Mouse (Mus musculus): ENCODE results near the gene Oca2. TPM values are rescaled to one million over a fixed set of nuclear protein-coding genes. Genes with fewer than 3 reads are reported as not detected.

Gene Oca2
- total RNA-seq (2021), result 1 to 10 TPM in 1 of 2 experiments, under 1 TPM in 1; 0.81 to 1.2 TPM
- long read RNA-seq, experiment 1, result 0 reads
- long read RNA-seq, experiment 2, partial matches to known transcripts, result 6 of 8 reads
- long read RNA-seq, experiment 2, other reads (novel, unspliced or antisense), result 2 of 8 reads

DNA sequence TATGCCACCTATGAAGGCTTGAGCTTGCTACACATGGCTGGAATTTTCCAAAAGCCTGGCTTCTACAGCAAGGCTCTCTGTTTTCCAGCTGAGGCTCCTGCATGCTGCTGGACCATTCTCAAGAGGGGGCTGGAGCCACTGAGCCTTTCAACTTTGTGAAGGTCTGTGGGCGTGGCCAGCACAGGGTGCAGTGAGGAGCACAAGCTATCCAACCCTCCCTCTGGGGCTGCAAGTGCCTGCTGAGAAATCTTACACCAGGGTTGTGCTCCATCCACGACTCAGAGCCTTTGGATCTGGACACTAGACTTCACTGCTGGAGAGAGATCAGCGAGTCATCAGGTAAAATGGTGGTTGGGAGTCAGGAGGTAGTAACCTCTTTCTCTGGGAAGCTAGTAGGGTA lies at the start of gene Oca2:
TSS of gene Oca2 (plus strand) at position 218 of the 400 bp plus-strand sequence.
- no peak for DNase-seq (ENCODE audit: low spot score in 2 of 2)

DNA sequence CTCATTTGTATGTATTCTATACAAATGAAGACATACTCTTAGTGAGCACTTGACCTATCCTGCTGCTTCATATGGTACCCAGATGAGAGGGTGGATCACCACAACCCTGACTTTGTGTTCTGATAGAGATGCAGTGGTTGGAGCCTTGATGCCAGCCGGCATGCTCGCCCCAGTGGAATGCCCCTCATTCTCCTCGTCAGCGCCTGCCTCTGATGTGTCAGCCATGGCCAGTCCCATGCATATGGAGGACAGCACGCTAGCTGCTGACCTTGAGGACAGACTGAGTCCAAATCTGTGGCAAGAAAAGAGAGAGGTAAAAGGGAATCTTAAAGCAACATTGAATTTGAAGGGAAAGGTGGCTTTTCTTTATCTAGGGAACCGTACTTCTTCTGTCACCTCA lies 48.5 kb upstream of the Oca2 start:
- no peak for DNase-seq (ENCODE audit: low spot score in 2 of 2)

DNA sequence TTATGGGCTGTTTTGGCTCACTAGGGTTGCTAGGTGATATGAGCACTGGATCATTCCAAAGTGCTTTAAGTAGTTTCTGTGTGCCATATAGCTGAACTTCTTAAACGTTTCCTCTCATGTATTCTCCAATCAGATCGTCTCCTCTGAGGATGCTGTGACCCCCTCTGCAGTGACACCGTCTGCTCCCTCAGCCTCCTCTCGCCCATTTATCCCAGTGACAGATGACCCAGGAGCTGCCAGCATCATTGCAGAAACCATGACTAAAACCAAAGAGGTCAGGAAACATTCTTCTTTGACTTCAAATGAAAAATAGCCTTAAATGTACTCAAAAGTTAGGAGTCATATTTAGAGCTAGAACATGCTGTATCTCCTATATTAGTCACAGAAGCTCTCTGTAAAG lies 47.9 kb upstream of the Oca2 start:
- DNase-seq (ENCODE audit: low spot score in 2 of 2), result no peak

DNA sequence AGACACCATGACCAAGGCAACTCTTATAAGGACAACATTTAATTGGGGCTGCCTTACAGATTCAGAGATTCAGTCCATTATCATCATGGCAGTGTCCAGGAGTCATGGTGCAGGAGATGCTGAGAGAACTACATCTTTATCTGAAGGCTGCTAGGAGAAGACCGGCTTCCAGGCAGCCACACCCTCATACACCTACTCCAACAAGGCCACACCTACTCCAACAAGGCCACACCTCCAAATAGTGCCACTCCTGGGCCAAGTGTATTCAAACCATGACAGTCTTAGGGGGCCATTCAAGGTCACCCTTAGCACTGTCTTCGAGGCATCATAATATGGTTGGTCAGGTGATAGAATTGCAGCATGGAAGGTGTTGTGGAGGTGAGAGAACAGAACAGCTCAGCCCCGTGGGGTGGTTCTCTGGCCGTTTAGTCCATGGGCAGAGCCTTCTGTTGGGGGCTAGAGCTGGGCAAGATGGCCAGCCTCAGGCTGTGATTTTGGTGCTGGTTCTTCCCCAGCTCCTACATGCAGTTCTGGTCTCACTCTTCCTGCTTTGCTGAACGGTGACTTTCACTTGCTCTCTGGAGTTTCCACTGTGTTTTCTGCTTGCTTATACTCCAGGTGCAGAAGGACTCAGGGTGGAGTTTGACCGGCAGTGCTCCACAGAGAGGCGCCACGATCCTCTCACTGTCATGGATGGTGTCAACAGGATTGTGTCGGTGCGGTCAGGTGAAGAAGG lies 37.9 kb upstream of the Oca2 start:
- no peak for DNase-seq (ENCODE audit: low spot score in 2 of 2)

DNA sequence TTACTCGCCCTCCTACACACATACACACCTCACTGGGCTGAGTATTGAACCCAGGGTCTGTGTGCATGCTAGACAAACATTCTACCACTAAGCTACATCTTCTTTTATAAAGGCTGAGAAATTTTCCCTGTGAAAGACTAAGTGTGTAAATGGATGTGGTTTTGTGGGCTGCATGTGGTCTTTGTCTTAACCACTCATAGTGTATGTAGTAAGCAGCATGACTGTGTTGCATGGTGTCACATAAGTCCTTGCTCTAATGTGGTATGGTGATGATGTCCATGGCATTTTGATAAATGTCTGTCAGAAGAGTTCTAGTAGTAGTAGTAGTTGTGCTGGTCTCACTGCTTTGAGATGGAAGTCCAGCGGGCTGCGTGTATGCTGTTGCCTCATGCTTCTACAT lies 36.7 kb upstream of the Oca2 start:
- no peak for DNase-seq (ENCODE audit: low spot score in 2 of 2)

DNA sequence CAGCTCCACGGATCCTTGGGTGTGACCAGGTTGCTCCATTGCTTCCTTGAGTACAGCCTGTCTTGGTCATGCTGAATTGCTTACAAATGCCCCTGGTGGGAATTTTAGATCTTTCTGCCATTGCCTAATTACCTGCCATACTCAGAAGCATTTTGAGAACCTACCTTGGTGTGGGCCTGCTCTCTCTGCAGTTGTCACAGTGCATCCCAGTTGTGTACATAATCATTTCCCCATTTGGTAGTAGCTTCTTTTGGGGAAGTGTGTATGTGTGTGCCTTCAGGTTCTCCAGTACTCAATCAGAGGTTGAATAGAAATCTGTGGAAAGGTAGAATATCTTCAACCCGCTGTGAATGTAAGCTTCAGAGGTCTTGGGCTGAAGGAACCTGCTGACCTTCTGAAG lies 36.3 kb upstream of the Oca2 start:
- no peak for DNase-seq (ENCODE audit: low spot score in 2 of 2)

DNA sequence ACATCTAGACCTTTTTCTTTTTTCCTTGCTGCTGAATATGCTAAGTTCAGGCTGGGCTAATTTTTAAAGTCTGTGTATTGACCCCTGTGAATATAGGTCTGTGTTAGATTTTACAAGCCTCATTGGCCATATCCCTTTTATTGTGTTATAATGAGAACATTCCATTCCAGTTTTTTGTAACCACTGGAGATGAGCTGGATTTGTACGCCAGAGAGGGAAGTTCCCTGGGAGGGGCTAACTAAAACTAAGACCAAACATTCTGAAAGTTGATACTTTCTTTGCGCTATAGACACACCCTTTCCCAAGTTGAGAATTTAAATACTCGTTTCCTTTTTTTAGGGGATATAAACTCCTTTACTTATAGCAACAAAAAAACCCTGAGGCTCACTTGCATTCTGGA lies 34.7 kb upstream of the Oca2 start:
- DNase-seq (ENCODE audit: low spot score in 2 of 2), result no peak

DNA sequence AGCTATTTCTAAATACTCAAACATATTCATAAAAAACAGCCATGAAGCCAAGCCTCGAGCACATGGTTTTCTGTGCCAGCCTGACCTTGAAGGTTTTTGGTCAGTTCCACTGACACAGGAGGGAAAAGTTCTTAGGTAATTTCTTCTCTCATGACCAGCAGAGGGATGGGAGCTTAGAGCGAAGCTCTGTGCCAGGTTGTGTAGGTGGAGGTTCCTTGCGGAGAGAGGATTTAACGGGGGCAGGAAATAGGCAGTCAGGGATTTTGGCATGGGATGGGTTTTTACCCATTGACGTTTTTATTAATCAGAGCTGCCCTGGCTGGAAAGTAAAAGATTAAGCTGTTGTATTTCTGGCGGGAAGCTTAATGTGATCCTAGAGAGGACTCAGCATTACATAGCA lies 18.7 kb upstream of the Oca2 start:
- DNase-seq (ENCODE audit: low spot score in 2 of 2), result no peak

DNA sequence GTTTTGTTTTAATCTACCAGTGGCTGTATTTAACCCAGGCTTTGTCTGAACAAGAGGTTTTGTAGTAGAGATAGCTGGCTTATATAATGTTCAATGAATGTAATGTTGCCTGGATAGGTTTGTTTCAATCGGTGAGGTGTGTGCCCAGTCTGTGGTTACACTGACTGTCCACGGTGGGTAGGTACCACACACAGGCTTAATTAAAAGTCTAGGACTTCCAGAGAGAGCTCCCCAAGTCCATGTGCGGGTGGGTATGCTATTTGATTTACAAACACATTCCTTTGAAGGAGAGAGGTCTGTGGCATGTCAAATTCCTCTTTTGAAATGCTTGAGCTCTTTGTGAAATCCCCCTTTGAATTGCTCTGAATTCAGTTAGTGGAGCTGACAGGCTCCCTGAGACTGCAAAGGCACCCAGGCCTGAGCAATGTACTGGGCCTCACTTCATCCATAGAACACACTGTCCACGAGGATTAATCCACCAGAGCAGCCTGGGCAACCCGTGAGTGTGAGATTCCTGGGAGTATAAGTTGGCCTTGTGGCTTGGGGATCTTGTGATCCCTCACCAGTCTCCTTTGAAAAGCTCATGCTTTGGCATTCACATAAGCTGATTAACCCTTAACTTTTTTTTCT lies 3.7 kb upstream of the Oca2 start:
- no peak for DNase-seq (ENCODE audit: low spot score in 2 of 2)

DNA sequence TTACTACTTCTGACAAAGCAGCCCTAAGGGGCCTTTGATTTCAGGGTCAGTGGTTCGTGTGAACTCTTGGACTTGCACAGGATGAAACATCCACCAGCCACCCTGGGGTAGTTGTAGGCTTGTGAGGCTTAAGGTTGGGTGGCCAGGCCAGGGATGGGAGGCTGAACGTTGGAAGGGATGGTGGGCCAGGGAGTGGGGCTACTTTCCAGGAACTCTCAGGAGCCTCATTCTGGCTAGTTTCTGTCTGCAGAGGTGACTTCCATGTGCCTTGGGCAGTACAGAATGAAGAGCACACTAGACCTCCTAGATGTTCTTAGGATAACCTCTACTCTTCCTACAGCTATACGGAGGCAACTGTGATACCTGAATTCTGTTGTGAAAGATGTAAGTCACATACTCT lies 2.9 kb upstream of the Oca2 start:
- no peak for DNase-seq (ENCODE audit: low spot score in 2 of 2)

DNA sequence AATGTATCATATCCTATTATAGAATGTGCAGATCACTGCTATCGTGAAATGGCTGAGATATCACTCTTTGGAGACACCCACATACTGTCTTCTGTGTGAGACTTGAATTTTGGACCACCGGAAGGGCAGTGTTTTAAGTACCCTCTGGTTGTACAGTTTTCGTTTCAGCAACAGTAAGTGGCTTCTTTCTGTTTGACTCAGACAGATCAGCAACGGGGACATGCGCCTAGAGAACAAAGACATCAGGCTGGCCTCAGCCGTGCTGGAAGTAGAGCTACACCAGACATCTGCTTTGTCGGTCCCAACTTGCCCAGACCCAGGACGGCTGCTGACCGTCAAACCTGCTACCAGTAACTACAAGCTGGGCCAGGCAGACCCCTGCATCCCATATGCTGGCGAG lies 15.0 kb downstream of the Oca2 start:
- no peak for DNase-seq (ENCODE audit: low spot score in 2 of 2)

DNA sequence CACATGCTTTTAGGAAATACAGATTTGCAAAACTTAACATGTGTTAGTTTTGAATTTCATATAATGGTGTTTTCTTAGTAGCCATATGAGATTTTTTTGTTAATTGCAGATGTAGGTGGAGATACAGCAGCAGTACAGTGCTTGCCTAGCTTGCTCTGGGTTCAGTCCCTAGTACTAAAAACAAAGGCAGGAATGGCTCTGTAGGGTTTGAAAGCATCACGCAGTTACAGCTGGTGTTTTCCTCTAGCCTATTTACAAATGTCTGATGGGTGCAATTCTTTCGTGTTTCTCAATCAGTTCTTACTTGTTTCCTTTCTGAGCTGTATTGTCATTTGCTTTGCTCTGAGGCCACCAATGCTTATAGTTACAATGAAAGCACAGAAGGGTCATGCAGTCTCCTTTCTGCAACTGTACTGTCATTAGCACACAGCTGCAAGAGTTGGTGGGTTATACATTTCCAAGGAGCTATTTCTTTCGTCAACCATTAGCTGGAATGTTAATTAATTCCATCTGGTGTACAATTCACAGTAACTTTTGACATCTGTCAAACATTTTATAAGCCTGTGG lies 18.4 kb downstream of the Oca2 start:
- peak in 1 of 2 experiments; percentile 12 for DNase-seq (ENCODE audit: low spot score in 2 of 2)

DNA sequence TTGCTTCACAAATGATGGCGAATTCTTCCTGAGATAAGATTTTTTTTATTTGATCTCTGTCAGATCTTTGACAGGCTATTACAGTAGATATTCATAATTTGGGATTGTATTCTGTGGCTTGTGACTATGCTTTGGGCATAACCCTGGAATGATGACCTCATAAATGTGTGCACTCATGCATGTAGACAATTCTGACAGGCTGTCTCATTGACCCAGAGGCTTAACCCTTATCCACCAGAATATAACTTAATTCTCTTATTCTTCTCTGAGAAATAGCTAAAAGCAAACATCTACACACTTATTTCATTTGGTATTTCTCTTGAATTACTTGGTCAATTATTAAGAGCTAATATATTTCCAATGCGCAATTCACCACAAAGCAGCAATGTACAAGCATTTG lies 37.9 kb downstream of the Oca2 start:
- DNase-seq (ENCODE audit: low spot score in 2 of 2), result no peak

DNA sequence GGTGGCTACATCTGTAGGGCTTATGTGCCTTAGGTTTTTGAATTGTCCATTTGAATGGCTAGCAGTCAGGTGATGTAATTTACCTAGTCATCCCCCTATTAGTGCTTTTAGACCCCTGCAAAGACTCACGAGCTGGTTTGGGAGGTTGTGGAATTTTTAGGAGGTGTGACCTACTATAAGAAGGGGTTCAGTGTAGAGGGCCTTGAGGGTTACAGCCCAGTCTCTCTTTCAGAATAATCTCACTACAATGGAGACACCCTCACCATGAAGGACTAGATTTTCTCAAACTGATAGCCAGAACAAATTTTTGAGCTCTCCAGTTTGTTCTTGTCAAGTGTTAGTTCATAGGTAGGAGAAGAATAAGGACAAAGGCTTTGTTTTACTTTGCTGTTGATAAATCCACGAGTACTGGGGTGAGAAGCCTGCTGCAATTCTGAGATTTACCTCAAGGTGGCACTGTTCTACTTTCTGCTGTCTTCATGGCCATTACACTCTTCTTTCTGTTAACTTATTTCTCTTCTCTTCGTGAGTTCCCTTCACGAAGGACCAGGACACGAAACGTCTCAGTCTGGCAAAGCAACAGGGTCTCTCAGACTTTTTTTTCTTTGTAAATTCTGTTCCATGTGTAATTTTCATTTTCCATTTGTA lies 52.0 kb downstream of the Oca2 start:
- peak; percentile 73 to 82 for DNase-seq (ENCODE audit: low spot score in 2 of 2)

DNA sequence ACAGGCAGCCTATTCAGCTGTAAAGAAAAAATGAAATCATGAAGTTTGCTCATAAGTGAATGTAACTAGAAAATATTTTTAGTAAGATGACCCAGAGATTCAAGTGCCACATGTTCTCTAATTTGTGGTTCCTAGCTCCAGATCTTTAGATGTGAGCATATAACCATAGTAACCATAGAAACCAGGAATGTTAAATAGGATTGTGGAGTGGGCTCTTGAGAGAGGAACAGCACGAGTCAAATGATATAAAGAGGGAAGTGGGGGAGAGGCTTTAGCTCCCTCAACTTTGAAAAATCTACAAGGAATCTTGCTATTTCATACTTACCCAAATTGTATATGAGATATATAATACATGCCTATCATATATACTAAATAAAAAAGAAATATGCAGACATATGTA lies 64.8 kb downstream of the Oca2 start:
- no peak for DNase-seq (ENCODE audit: low spot score in 2 of 2)

DNA sequence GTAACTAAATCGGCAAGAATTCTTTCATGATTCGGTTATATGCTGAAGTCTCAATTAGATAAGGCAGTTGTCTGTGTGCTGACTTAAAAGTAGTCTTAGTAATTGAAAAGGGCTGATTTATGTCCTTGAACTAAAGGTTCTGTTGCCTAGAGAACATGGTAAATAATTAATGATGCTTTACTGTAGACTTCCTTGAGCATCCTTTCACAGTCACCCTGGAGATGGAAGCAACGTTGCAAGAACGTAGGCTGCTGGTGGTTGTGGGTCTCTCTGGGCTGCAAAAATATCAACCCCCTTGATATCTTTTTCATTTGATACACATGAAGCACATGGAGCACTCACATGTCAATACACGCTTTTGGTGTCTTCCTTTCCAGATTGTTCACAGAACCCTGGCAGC lies 74.8 kb downstream of the Oca2 start:
- no peak for DNase-seq (ENCODE audit: low spot score in 2 of 2)

DNA sequence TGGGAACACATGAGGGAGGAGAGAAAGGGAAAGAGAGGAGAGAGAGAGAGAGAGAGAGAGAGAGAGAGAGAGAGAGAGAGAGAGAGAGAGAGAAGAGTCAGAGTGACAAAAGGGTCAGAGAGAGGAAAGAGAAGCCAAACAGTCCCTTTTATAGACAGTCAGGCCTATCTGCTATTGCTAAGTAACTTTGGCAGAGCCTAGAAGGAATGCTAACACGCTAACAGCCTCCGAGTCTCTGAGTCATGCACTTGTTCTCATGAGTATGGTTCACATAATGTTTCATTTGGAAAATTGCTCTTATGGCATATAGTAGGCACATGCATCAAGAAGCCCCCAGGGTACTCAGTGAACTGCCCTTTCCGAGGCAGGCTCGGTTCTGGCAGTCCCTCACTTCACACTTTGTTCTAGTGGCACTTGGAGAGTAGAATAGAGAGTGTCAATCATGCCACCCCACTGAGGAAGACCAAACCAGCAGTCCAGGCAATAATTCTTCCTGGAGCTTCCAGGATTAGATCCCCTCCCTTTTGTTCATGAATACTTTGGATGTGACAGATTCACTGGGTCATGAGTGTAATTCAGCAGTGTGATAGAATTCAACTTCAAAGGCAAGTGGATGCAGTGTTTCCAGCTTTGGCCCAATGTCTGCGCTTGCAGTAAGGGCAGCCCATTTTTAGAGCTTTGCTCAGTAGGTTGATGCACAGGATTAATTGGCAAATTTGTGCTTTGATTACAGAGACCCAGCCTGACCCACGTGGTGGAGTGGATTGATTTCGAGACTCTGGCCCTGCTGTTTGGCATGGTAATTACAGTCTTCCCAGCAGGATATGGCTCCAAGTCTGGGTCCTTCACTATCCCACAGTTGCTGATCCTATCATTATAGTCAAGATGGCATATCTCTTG lies 76.3 kb downstream of the Oca2 start:
- DNase-seq (ENCODE audit: low spot score in 2 of 2), result no peak

DNA sequence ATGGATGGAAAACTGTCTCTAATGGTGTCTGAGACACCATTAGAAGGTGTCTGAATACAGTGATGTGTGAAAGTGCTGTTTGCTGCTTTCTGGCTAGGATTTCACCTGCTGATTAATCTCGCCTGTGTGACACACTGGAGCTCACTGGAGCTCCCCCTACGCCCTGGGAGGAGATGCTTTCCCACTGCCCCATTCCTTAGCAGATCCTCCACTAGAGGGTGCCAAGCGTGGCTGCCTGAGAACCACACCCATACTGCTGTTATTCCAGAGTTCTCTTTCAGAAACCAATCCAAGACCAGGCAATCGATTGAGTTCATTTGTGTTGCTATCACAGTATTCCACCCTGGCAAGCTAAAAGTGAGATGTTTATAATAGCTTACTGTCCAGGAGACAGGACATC lies 88.2 kb downstream of the Oca2 start:
- no peak for DNase-seq (ENCODE audit: low spot score in 2 of 2)

DNA sequence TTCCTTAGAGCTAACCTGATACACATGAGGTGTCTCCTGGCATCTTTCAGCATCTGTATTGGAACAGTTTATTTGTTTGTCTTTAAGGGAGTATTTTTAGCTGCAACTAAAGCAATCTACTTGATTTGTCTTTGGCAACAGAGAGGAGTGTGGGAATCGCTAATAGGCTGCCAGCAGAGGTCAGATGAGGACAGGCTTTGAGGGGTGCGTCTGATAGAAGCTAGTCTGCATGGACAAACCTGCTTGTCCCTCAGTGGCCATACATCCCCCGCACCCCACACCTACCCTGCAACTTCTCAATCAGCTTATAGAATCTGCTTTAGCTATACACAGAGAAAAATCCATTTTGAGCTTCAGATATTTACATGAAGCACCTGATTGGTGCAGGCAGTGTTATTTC lies 109.0 kb downstream of the Oca2 start:
- peak in 1 of 2 experiments; percentile 34 for DNase-seq (ENCODE audit: low spot score in 2 of 2)

DNA sequence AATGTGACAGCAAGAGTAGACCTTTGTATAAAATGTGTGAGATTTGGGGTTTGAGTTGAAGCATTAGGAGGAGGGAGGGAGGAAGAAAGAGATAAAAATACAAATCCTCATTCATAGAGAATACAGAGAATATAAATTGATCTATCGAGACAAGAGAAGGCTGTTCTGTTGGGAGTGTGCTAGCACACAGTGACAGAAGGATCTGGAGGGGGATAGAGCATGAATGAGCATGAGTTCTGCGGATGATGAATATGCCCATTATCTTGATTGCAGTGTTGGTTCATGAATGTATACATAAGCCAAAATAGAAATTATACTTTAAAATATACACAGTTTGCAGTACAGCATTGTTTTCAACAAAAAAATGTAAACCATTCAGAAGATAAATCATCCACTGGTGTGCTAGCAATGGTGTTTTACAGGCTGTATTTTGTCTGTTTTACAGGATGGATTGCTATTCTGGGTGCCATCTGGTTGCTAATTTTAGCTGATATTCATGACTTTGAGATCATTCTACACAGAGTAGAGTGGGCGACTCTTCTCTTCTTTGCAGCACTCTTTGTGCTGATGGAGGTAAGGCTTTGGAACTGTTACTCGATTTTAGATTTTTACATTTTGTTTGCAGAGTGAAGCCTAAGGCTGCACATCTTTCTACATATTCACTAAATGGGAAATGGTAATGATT lies 117.2 kb downstream of the Oca2 start:
- DNase-seq (ENCODE audit: low spot score in 2 of 2), result peak in 1 of 2 experiments; percentile 65
